Mouse (Mus musculus) stomach, embryonic 16.5 days (tissue): ENCODE data around the gene Ppt2. TPM values are rescaled to one million over a fixed set of nuclear protein-coding genes. Genes with fewer than 3 reads are reported as not detected.

Source experiments
- ATAC-seq: fragments of 200-750 bp; cut with Nextera tagmentation; 2 replicates; pipeline ENCODE4 v1.8.0; 2017; ENCODE audit warnings: moderate number of reproducible peaks, moderate TSS enrichment; ENCODE audit not compliant: insufficient read depth, low FRiP score
- H3K27ac ChIP-seq: fragments of 300-500 bp; sonication (generic); 2 replicates; pipeline ENCODE4 v1.5.1; 2014; ENCODE audit warnings: low read length
- H3K27me3 ChIP-seq: fragments of 300-500 bp; sonication (generic); 2 replicates; pipeline ENCODE4 v1.6.1; 2014; ENCODE audit warnings: low read length, control low read depth, mixed read lengths; ENCODE audit not compliant: control insufficient read depth, insufficient read depth
- H3K36me3 ChIP-seq: fragments of 300-500 bp; sonication (generic); 2 replicates; pipeline ENCODE4 v1.6.1; 2014; ENCODE audit warnings: low read length; ENCODE audit not compliant: control insufficient read depth, insufficient read depth
- H3K4me1 ChIP-seq: fragments of 300-500 bp; sonication (generic); 2 replicates; pipeline ENCODE4 v1.6.1; 2014; ENCODE audit warnings: low read length, control low read depth, mixed read lengths; ENCODE audit not compliant: control insufficient read depth, insufficient read depth
- H3K4me2 ChIP-seq: fragments of 300-500 bp; sonication (generic); 2 replicates; pipeline ENCODE4 v1.6.1; 2014; ENCODE audit warnings: low read depth, low read length, mixed read lengths
- H3K4me3 ChIP-seq: fragments of 300-500 bp; sonication (generic); replicated peaks from 2 replicates; pipeline ENCODE4 v1.5.1; 2014; ENCODE audit warnings: mild to moderate bottlenecking, low read length
- H3K9ac ChIP-seq: fragments of 300-500 bp; sonication (generic); 2 replicates; pipeline ENCODE4 v1.6.1; 2014; ENCODE audit warnings: low read length
- H3K9me3 ChIP-seq: fragments of 300-500 bp; sonication (generic); replicated peaks from 2 replicates; pipeline ENCODE4 v1.6.1; 2016; ENCODE audit warnings: low read length, control low read depth; ENCODE audit not compliant: control insufficient read depth
- WGBS: fragments of 180-500 bp; shearing (Covaris S2); extraction: QIAGEN DNeasy Blood & Tissue Kit; methylation state at CpG from one replicate; pipeline ENCODE4 v1.1.7; 2014; 5-methylcytosine and 5-hydroxymethylcytosine counted together
- polyA plus RNA-seq: library from polyadenylated mRNA; unstranded; fragments of >200 nt; fragmentation: Nextera tagmentation; extraction: Ambion mirVana; gene quantifications from 2 replicates; pipeline ENCODE4 v1.2.1, GENCODE M21; 2015

Ppt2 gene
- polyA plus RNA-seq, 1 experiment from 2014 or later = 25.2 TPM

DNA sequence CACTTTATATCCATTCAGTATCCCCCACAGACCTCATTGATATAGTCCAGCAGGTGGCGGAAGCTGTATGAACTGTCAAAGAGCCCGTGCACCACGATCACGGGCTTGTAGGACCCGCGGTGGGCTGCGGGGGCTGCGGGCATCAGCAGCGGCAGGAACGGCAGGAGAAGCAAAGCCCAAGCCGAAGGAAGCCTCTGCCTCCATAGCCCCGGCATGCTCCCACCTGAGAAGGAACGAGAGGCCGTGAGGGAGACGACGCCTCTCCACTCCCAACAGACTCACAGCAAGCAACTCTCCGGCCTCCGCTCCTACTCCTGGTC lies 1.6 kb downstream of the Ppt2 start:
- Histone ChIP-seq H3K27me3 (peaks cover 21% of the 10 kb centered on the region), H3K9ac (peak overlapping the region; percentile 91), H3K4me3 (peak overlapping the region; percentile 87), H3K4me1 (peaks cover 40% of the 10 kb centered on the region), H3K36me3 (peaks cover 4% of the 10 kb centered on the region; the same call in 1 of the 2 replicates), H3K27ac (peak overlapping the region; percentile 99), H3K4me2 (peak overlapping the region; percentile 70), H3K9me3 (no peaks in the 10 kb centered on the region)
- no peak for ATAC-seq
- WGBS = under 1% methylated on average over 18 of the region's 18 CpGs

DNA sequence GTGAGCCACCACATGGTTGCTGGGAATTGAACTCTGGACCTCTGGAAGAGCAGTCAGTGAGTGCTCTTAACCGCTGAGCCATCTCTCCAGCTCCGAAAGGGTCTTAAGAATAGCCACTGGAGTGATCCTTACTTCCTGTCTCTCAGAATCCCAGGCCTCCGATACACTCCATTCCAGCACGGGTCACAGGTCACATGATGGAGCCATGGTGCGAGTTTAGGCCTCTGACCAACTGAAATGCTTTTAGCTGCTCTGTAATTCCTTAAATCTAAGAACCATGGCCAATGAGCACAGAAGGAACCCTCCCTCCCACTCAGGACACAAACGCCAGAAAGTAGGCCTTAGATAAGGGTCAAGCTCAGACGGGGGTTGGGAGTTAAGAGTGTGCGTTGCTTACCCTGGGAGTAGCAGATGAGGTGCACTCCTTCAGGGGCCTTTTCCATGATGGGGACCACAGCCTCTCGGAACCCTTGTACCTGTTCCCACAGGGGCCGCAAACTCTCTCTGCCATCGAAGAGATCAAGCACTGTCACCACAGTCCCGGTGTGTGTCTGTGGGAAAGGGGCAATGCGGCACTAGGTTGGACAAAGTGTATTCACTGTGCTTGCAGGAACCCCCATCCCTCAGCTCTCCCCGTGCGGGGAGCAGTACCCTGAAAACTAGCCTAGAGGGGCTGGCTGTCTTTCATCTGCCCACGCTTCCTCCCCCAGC lies 2.1 kb downstream of the Ppt2 start:
- Histone ChIP-seq H3K9ac (peak overlapping the region; percentile 91), H3K9me3 (no peaks in the 10 kb centered on the region), H3K36me3 (peaks cover 4% of the 10 kb centered on the region; the same call in 1 of the 2 replicates), H3K4me1 (peaks cover 35% of the 10 kb centered on the region), H3K4me3 (peak overlapping the region; percentile 87), H3K27ac (peak overlapping the region; percentile 99), H3K27me3 (peaks cover 16% of the 10 kb centered on the region), H3K4me2 (peak overlapping the region; percentile 70)
- 51% methylated on average over 16 of the region's 16 CpGs for WGBS
- no peak for ATAC-seq

DNA sequence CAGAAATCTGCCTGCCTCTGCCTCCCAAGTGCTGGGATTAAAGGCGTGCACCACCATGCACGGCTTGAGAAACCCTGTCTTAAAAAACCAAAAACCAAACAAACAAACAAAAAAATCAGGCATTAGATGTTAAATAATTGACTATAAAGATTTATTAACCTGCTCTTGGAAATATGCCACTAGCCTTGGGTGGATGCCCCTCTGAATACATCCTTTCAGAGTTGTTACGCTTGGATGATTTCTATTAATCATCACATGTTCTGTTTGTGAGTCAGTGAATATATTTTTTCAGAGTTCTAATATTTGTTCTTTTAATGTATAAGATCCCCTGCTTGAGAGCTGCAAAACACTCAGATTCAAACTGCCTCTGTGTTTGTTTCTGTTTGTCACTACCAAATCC lies 3.3 kb downstream of the Ppt2 start:
- H3K36me3 ChIP-seq = peaks cover 7% of the 10 kb centered on the region; the same call in 1 of the 2 replicates
- ATAC-seq = no peak
- no peaks in the 10 kb centered on the region for H3K9me3 ChIP-seq
- H3K27me3 ChIP-seq = peaks cover 4% of the 10 kb centered on the region; the same call in 1 of the 2 replicates
- H3K4me2 ChIP-seq = no peak overlapping the region
- H3K9ac ChIP-seq = no peak overlapping the region
- peaks cover 24% of the 10 kb centered on the region for H3K4me1 ChIP-seq
- no peak overlapping the region for H3K4me3 ChIP-seq
- 82% methylated on average over 3 of the region's 3 CpGs for WGBS
- no peak overlapping the region for H3K27ac ChIP-seq

DNA sequence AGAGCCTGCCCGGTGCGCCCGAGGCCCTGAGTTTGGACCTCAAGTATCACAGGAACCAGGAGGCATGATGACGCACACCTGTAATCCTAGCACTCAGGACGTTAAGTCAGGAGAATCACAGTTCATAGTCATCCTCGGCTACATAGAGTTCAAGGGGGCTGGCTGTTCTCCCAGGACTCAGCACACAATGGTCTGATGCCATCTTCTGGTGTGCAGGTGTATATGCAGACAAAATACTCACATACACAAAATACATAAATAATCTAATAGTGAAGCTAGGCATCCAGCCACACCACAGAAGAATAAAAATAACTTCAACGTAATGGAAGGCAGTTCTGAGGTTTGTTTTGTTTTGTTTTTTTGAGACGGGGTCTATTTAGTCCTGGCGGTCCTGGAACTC lies 5.1 kb downstream of the Ppt2 start:
- Histone ChIP-seq H3K4me3 (no peak overlapping the region), H3K9me3 (no peaks in the 10 kb centered on the region), H3K27me3 (no peaks in the 10 kb centered on the region), H3K4me1 (peaks cover 9% of the 10 kb centered on the region; the same call in 1 of the 2 replicates), H3K27ac (no peak overlapping the region), H3K36me3 (peaks cover 14% of the 10 kb centered on the region; the same call in 1 of the 2 replicates), H3K9ac (no peak overlapping the region), H3K4me2 (no peak overlapping the region)
- no peak for ATAC-seq
- WGBS = 79% methylated on average over 9 of the region's 9 CpGs

DNA sequence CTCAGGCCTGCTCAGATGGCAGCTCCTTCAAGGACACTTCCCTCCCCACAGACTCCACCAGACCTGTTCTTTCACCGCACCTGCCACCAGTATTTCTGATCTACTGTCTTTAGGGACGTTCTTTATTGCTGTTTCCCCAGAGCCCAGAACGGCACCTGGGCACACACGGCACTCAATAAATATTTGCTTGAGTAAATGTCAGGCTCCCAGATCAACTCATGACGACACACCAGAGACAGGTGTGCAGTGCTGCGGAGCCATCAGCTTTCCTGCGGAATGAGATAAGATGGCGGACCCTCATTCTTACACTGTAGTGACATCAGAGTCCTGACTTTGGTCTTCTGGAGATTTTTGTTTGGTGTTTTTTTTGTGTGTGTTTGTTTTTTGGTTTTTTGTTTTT lies 7.3 kb downstream of the Ppt2 start:
- Histone ChIP-seq H3K4me2 (no peak overlapping the region), H3K27me3 (no peaks in the 10 kb centered on the region), H3K36me3 (peaks cover 14% of the 10 kb centered on the region; the same call in 1 of the 2 replicates), H3K4me3 (no peak overlapping the region), H3K9ac (no peak overlapping the region), H3K4me1 (peaks cover under 1% of the 10 kb centered on the region; the same call in 1 of the 2 replicates), H3K9me3 (no peaks in the 10 kb centered on the region), H3K27ac (no peak overlapping the region)
- WGBS = 69% methylated on average over 8 of the region's 8 CpGs
- ATAC-seq = no peak

DNA sequence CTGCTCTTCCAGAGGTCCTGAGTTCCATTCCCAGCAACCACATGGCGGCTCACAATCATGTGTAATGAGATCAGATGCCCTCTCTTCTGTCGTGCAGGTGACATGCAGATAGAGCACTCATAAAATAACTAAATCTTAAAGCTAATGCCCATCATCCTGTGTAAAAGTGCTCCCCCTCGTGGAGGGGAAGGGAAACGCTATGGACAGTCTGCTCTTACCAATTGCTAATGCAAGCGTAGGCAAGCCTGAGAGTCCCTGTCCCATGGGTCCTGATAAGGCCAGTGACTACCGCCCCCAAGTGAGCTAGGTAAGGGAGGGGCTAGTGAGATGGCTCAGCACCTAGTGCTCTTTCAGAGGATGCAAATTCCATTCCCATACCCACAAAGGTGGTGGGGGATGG lies 9.3 kb downstream of the Ppt2 start:
- WGBS = 25% methylated on average over 6 of the region's 6 CpGs
- no peak overlapping the region for H3K9ac ChIP-seq
- H3K9me3 ChIP-seq = no peaks in the 10 kb centered on the region
- H3K4me2 ChIP-seq = no peak overlapping the region
- H3K4me1 ChIP-seq = no peaks in the 10 kb centered on the region
- peaks cover 14% of the 10 kb centered on the region for H3K36me3 ChIP-seq
- no peaks in the 10 kb centered on the region for H3K27me3 ChIP-seq
- H3K27ac ChIP-seq = no peak overlapping the region
- ATAC-seq = no peak; the same call in 1 of the 2 replicates
- H3K4me3 ChIP-seq = no peak overlapping the region

DNA sequence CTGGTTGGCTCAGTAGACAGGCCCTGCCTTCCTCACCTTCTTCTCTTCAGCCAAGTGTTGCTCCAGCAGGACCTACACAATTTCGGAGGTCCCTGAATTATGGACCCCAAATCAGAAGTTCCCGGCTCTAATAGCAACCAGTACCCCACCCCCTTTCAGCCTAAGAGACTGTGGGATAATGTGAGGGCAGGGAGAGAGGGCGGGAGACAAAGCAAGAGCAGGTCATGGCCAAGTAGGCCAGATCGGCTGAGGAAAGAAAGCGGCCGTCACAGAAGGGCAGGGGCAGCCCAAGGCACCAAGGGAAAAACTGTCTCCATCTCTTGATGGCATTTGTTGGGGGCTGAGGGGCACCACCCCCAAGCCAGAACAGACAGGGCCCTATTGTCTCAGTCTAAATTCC lies 12.4 kb downstream of the Ppt2 start, which contains the start of gene Egfl8:
Gene Egfl8, minus strand, starts transcription at position 101 of the 400 bp plus-strand sequence.
- Histone ChIP-seq H3K27ac (no peak within 1 kb of the TSS; the same call in 1 of the 2 replicates), H3K36me3 (peaks cover 20% of the 10 kb centered on the region), H3K4me2 (no peak within 1 kb of the TSS), H3K4me1 (no peaks in the 10 kb centered on the region), H3K9ac (0 out of 2 replicates have a peak within 1 kb of the TSS, but pooled peaks have one; percentile 35), H3K4me3 (no peak within 1 kb of the TSS), H3K9me3 (no peaks in the 10 kb centered on the region), H3K27me3 (no peaks in the 10 kb centered on the region)
- 75% methylated on average over 6 of the region's 6 CpGs for WGBS
- ATAC-seq = no peak

DNA sequence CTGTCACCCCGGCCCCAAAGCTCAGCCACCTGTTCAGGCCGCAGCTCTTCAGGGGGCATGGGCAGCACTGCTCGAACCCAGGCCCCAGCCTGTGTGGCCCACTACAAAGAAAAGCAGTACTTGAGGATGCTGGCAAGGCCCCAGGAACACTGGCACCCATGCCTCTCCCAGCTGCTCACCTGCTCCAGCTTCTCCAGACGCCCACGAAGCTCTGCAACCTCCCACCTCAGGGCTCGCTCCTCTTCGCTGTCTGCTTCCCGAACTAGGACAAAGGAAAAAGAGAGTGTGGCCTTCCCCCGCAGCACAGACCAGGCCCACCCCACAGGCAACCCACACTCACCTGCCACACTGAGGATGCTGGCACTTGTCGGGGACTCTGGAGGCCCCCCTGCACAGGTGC lies 14.5 kb downstream of the Ppt2 start:
- Histone ChIP-seq H3K4me3 (no peak overlapping the region), H3K36me3 (peaks cover 11% of the 10 kb centered on the region; the same call in 1 of the 2 replicates), H3K9ac (no peak overlapping the region), H3K4me2 (no peak overlapping the region), H3K9me3 (no peaks in the 10 kb centered on the region), H3K4me1 (no peaks in the 10 kb centered on the region), H3K27ac (no peak overlapping the region), H3K27me3 (no peaks in the 10 kb centered on the region)
- ATAC-seq = no peak
- 94% methylated on average over 10 of the region's 10 CpGs for WGBS

DNA sequence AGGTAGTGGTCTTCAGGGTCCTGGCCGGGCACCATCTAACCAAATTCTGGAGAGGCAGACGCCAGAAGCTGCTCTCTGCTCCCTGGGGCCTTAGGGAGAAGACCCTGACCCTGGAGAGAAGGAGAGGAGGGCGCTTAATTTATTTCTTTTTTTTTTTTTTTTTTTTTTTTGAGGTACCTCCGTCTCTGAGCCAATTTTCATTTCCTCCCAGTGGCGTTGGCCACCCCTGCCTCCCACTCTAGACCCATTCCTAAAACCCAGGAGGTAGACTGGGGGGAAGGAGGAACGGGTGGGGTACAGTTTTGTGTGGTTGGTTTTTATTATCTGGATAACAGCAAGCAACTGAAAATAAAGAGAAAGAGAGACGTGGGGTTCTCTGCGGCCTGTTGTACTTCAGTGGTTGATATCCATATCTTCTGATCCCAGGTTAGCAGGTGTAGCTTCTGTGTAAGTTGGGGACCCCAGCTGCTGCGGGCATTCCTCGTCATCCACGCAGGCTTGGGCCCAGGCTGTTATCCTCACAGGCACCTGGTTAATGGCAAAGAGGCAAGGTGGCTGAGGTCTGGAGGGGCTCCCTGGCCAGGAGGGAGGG lies 15.2 kb downstream of the Ppt2 start:
- Histone ChIP-seq H3K36me3 (peaks cover 11% of the 10 kb centered on the region; the same call in 1 of the 2 replicates), H3K9me3 (no peaks in the 10 kb centered on the region), H3K27ac (no peak overlapping the region), H3K4me2 (no peak overlapping the region), H3K27me3 (no peaks in the 10 kb centered on the region), H3K4me3 (no peak overlapping the region), H3K4me1 (0 out of 2 replicates have a peak, but pooled peaks cover 5% of the 10 kb centered on the region), H3K9ac (no peak overlapping the region)
- 84% methylated on average over 11 of the region's 11 CpGs for WGBS
- no peak for ATAC-seq
